Comparison of ENCODE assay signal across 8 mouse cellular contexts in the genomic region with DNA sequence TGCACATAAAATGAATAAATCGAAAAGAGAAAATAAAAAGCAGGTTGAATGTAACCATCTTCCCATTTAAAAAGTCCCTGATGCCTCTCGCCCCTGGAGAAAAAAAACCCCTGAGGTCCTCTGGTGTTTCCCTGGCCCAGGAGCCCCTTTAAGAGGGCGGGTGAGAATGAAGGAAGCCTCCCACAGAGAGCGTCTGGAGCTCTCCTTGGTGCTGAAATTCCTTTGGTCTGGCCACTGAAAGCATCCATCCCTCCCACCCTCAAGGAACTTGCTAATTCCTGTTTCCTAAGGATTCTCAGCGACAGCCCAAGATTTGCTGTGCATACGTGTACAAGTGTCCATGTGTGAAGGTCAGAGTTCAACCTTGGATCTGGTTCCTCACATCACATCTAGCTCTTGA. TPM values are rescaled to one million over a fixed set of nuclear protein-coding genes. Genes with fewer than 3 reads are reported as not detected.
A peak's percentile ranks its signal among the peaks of the same experiment; 100 is the strongest.
DNase-seq lines count a peak whose midpoint lies in the region; ATAC-seq and TF ChIP-seq lines count a peak whose summit lies in the region.

No protein-coding gene starts in this region.

- no peak for TF ChIP-seq CTCF in layer of hippocampus, adult 2 months (conservative IDR thresholded peaks at IDR 0.05)

- no peak for ATAC-seq in kidney, embryonic 16.5 days (ENCODE audit: low FRiP score, low TSS enrichment)
- no peak for ATAC-seq in hindbrain, embryonic 14.5 days (ENCODE audit: low FRiP score)
- ATAC-seq in intestine, embryonic 16.5 days = no peak

- H3K4me2 ChIP-seq in kidney, embryonic 16.5 days (replicated peaks; ENCODE audit: low read depth, low read length) = no peak overlapping the region
- no peak overlapping the region for H3K4me2 ChIP-seq in hindbrain, embryonic 14.5 days (replicated peaks)
- no peak overlapping the region for H3K4me2 ChIP-seq in intestine, embryonic 16.5 days (ENCODE audit: low read depth, low read length)

- DNase-seq in kidney, adult 8-10 months = peak; percentile 46 to 63
- peak; percentile 81 for DNase-seq in adrenal gland, postnatal 10 days
- peak; percentile 71 for DNase-seq in hindbrain, embryonic 14.5 days (ENCODE audit: low spot score)
- DNase-seq in lung, postnatal 36 days = peak; percentile 83
- no peak for DNase-seq in cerebellum, adult 9-11 months
- DNase-seq in layer of hippocampus, adult 2 months (ENCODE audit: low spot score in 2 of 2) = no peak

- WGBS in kidney, embryonic 16.5 days = 9% methylated on average over 6 of the region's 6 CpGs
- WGBS in hindbrain, embryonic 14.5 days = 11% methylated on average over 6 of the region's 6 CpGs
- WGBS in intestine, embryonic 16.5 days = 10% methylated on average over 6 of the region's 6 CpGs

- no peak overlapping the region for H3K9ac ChIP-seq in kidney, embryonic 16.5 days (replicated peaks; ENCODE audit: low read length)
- H3K9ac ChIP-seq in hindbrain, embryonic 14.5 days = no peak overlapping the region
- no peak overlapping the region for H3K9ac ChIP-seq in intestine, embryonic 16.5 days (ENCODE audit: low read depth, low read length)

- H3K4me1 ChIP-seq in kidney, embryonic 16.5 days (ENCODE audit: insufficient read depth, low read length) = peaks cover 21% of the 10 kb centered on the region
- H3K4me1 ChIP-seq in hindbrain, embryonic 14.5 days (replicated peaks; ENCODE audit: control insufficient read depth, insufficient read depth, low read length) = no peaks in the 10 kb centered on the region
- H3K4me1 ChIP-seq in intestine, embryonic 16.5 days (ENCODE audit: control insufficient read depth, insufficient read depth, low read length) = peaks cover 17% of the 10 kb centered on the region

- H3K36me3 ChIP-seq in kidney, embryonic 16.5 days (ENCODE audit: insufficient read depth, low read length) = no peaks in the 10 kb centered on the region
- H3K36me3 ChIP-seq in hindbrain, embryonic 14.5 days (replicated peaks; ENCODE audit: control insufficient read depth, insufficient read depth) = no peaks in the 10 kb centered on the region
- no peaks in the 10 kb centered on the region for H3K36me3 ChIP-seq in intestine, embryonic 16.5 days (ENCODE audit: control insufficient read depth, insufficient read depth, low read length)

- H3K27me3 ChIP-seq in kidney, embryonic 16.5 days (ENCODE audit: insufficient read depth, low read length) = no peaks in the 10 kb centered on the region
- no peaks in the 10 kb centered on the region for H3K27me3 ChIP-seq in hindbrain, embryonic 14.5 days (ENCODE audit: control insufficient read depth, insufficient read depth, low read length)
- H3K27me3 ChIP-seq in intestine, embryonic 16.5 days (replicated peaks; ENCODE audit: control insufficient read depth, insufficient read depth, low read length) = no peaks in the 10 kb centered on the region

- no peak overlapping the region for H3K4me3 ChIP-seq in kidney, embryonic 16.5 days (ENCODE audit: low read length)
- no peak overlapping the region for H3K4me3 ChIP-seq in hindbrain, embryonic 14.5 days (replicated peaks; ENCODE audit: low read length)
- no peak overlapping the region for H3K4me3 ChIP-seq in intestine, embryonic 16.5 days (ENCODE audit: low read length)
- H3K4me3 ChIP-seq in layer of hippocampus, adult 2 months = no peak overlapping the region

- H3K27ac ChIP-seq in kidney, embryonic 16.5 days (ENCODE audit: low read length) = no peak overlapping the region
- no peak overlapping the region for H3K27ac ChIP-seq in hindbrain, embryonic 14.5 days
- no peak overlapping the region for H3K27ac ChIP-seq in intestine, embryonic 16.5 days (ENCODE audit: low read length)
- no peak overlapping the region for H3K27ac ChIP-seq in layer of hippocampus, adult 2 months

- H3K9me3 ChIP-seq in kidney, embryonic 16.5 days (ENCODE audit: low read length) = no peaks in the 10 kb centered on the region
- no peaks in the 10 kb centered on the region for H3K9me3 ChIP-seq in hindbrain, embryonic 14.5 days (ENCODE audit: control insufficient read depth, low read length)
- no peaks in the 10 kb centered on the region for H3K9me3 ChIP-seq in intestine, embryonic 16.5 days (ENCODE audit: control insufficient read depth, low read length)

RNA-seq across cellular contexts. Expression of a gene that starts 6.4 kb away (rescaled TPM):
- 17.3 and 20.7 TPM in 2 replicates for polyA plus RNA-seq in kidney, embryonic 16.5 days (2015; fragmentation: Nextera tagmentation; extraction: Ambion mirVana)
- 10 to 100 TPM; 64.5 to 80.9 TPM for total RNA-seq in adrenal gland, postnatal 10 days (2021)
- 22.4 and 23.8 TPM in 2 replicates for polyA plus RNA-seq in hindbrain, embryonic 14.5 days (2014; fragmentation: Nextera tagmentation; extraction: Ambion mirVana)
- 9.5 and 9.7 TPM in 2 replicates for polyA plus RNA-seq in intestine, embryonic 16.5 days (2015; fragmentation: Nextera tagmentation; extraction: Ambion mirVana)
- 10 to 100 TPM; 52.0 to 63.6 TPM for total RNA-seq in layer of hippocampus, adult 2 months (2021)

RNA-seq across cellular contexts. Expression of a gene that starts 6.5 kb away (rescaled TPM):
- 67.7 and 68.8 TPM in 2 replicates for polyA plus RNA-seq in kidney, embryonic 16.5 days (2015; fragmentation: Nextera tagmentation; extraction: Ambion mirVana)
- 10 to 100 TPM; 64.7 to 82.6 TPM for total RNA-seq in adrenal gland, postnatal 10 days (2021)
- 112 and 114 TPM in 2 replicates for polyA plus RNA-seq in hindbrain, embryonic 14.5 days (2014; fragmentation: Nextera tagmentation; extraction: Ambion mirVana)
- polyA plus RNA-seq in intestine, embryonic 16.5 days (2015; fragmentation: Nextera tagmentation; extraction: Ambion mirVana) = 57.9 and 58.4 TPM in 2 replicates
- total RNA-seq in layer of hippocampus, adult 2 months (2021) = 100 to 1,000 TPM; 145 to 153 TPM

RNA-seq across cellular contexts. Expression of a gene that starts 46.6 kb away (rescaled TPM):
- 23.3 and 23.8 TPM in 2 replicates for polyA plus RNA-seq in kidney, embryonic 16.5 days (2015; fragmentation: Nextera tagmentation; extraction: Ambion mirVana)
- 10 to 100 TPM in 1 of 2 experiments, 1 to 10 TPM in 1; 6.9 to 13.1 TPM for total RNA-seq in adrenal gland, postnatal 10 days (2021)
- polyA plus RNA-seq in hindbrain, embryonic 14.5 days (2014; fragmentation: Nextera tagmentation; extraction: Ambion mirVana) = 20.0 and 20.4 TPM in 2 replicates
- polyA plus RNA-seq in intestine, embryonic 16.5 days (2015; fragmentation: Nextera tagmentation; extraction: Ambion mirVana) = 18.5 and 25.0 TPM in 2 replicates
- total RNA-seq in layer of hippocampus, adult 2 months (2021) = 10 to 100 TPM; 65.0 to 69.0 TPM

RNA-seq across cellular contexts. Expression of a gene that starts 46.8 kb away (rescaled TPM):
- 43.1 and 43.2 TPM in 2 replicates for polyA plus RNA-seq in kidney, embryonic 16.5 days (2015; fragmentation: Nextera tagmentation; extraction: Ambion mirVana)
- 10 to 100 TPM; 17.7 to 20.1 TPM for total RNA-seq in adrenal gland, postnatal 10 days (2021)
- polyA plus RNA-seq in hindbrain, embryonic 14.5 days (2014; fragmentation: Nextera tagmentation; extraction: Ambion mirVana) = 45.3 and 47.1 TPM in 2 replicates
- 39.8 and 41.8 TPM in 2 replicates for polyA plus RNA-seq in intestine, embryonic 16.5 days (2015; fragmentation: Nextera tagmentation; extraction: Ambion mirVana)
- total RNA-seq in layer of hippocampus, adult 2 months (2021) = 10 to 100 TPM; 10.6 to 16.5 TPM

RNA-seq across cellular contexts. Expression of a gene that starts 49.4 kb away (rescaled TPM):
- polyA plus RNA-seq in kidney, embryonic 16.5 days (2015; fragmentation: Nextera tagmentation; extraction: Ambion mirVana) = 71.2 and 87.3 TPM in 2 replicates
- 10 to 100 TPM; 45.2 to 50.5 TPM for total RNA-seq in adrenal gland, postnatal 10 days (2021)
- 55.6 and 62.9 TPM in 2 replicates for polyA plus RNA-seq in hindbrain, embryonic 14.5 days (2014; fragmentation: Nextera tagmentation; extraction: Ambion mirVana)
- 62.3 and 63.0 TPM in 2 replicates for polyA plus RNA-seq in intestine, embryonic 16.5 days (2015; fragmentation: Nextera tagmentation; extraction: Ambion mirVana)
- 10 to 100 TPM; 51.7 to 55.1 TPM for total RNA-seq in layer of hippocampus, adult 2 months (2021)

Comparison
In these comparisons a context has a peak if more than half of its experiments do, and no peak if none do; other contexts are left out.
1. DNase-seq: peak in kidney, adult 8-10 months (2 of 2), adrenal gland, postnatal 10 days (single experiment), hindbrain, embryonic 14.5 days (single experiment) and lung, postnatal 36 days (single experiment); none in cerebellum, adult 9-11 months (single experiment) and layer of hippocampus, adult 2 months (0 of 2).